Mouse (Mus musculus): ENCODE data around the gene Ifitm3.
"Not testable (repeated sequence)": the region's sequence is repeated elsewhere in the genome, so short reads cannot be mapped to it uniquely, and the experiment has no call there.

Gene Ifitm3

DNA sequence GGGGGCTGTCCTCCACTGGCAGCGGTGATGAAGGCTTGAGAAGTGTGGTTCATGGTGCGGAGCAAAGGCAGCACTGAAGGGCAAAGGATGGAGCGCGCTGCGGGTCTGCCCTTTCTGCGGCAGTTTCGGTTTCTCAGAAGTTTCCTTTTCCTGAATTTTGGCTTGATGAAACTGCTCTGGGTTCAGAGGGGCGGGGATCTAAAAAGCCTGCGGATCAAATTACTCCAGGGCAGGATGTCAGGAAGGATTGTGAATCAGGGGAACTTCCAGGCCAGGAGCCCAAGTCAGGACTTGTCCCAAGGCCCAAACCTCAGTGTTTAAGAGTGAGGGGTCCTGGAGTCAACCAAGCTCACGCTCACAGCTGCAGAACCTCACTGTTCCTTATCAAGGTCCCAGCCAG lies at the start of gene Ifitm3:
Gene Ifitm3, minus strand, starts transcription at position 178 of the 400 bp plus-strand sequence.
- DNase-seq (ENCODE audit: low read depth, low spot score) = no peak

DNA sequence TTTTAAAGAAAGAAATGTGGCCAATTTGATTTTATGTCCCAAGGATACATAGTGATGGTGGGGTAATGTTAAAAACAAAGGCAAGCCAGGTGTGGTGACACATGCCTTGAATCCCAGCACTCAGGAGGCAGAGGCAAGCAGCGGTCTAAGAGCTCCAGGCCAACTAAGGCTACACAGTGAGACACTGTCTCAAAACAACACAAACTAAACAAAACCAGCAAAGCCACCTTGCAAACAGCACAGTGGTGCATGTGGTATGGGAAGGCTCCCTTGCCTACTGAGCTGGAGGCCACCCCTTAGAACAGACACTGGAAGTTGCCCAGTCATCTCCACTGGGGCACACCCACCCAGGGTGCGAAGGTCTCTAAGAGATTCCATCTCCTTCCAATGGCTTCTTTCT lies 49.4 kb upstream of the Ifitm3 start:
- no peak for DNase-seq (ENCODE audit: low read depth, low spot score)

DNA sequence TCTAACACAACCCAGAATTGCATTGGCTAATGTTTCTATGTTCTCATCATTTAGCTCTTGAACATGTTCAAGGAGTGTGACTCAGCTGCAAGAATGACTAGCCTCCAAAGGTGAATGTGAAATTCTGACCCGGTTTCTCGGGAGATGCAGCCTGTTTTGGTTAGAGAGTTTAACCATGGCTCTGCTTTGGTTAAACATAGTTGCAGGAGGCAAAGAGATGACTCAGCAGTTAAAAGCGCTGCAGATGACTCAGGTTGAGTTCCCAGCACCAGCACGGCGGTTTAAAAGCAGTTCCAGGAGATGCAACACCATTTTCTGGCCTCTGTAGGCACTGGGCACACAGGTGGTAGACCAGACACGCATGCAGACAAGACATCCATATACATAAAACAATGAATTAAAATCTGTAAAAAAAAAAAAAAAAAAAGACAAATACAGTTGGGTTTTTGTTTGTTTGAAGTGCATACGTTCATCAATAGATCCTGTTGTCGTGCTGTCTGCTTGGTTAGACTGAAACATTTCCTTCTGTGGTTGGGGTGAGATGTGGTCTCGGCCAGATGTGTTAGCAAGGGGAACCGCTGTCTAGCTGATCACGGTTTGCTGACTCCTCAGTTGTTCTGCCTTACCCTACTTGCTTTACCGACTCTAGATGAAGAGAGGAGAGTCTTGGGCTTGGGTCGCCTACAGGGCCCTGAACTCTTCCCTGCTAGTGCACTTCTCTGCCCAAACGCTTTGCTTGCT lies 48.2 kb upstream of the Ifitm3 start:
- DNase-seq (ENCODE audit: low read depth, low spot score) = no peak

DNA sequence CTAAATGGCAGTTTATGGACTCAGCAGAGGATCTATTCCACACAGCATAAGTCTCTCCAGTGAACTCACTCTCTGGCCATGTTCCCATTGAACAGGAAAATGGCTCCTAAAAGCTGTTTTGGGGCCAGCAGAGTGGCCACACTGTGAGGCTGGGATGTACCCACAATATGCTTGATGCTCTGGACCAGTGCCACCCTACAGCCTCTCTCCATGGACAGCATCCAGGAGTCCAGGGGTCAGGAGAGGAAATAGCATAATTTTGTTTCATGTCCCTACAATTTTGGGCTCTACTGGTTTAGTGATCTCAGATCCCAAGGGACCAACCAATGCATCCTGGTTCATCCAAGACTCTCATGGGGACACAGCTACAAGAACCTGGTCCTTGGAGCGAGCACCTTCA lies 47.0 kb upstream of the Ifitm3 start:
- DNase-seq (ENCODE audit: low read depth, low spot score) = no peak

DNA sequence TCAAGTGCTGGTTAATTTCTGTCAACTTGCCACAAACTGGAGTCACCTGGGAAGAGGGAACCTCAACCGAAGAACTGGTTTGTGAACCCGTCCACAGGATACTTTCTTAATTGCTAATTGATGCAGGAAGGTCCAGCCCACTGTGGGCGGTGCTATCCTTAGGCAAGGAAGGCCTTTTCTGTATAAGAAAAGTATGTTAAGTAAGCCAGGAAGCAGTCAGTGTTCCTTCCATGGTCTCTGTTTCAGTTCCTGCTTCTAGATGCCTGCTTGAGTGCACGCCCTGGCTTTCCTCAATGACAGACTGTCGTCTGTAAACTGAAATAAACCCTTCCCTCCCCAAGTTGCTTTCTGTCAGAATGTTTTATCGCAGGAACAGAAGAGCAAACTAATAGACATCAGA lies 46.4 kb upstream of the Ifitm3 start:
- DNase-seq (ENCODE audit: low read depth, low spot score) = no peak

DNA sequence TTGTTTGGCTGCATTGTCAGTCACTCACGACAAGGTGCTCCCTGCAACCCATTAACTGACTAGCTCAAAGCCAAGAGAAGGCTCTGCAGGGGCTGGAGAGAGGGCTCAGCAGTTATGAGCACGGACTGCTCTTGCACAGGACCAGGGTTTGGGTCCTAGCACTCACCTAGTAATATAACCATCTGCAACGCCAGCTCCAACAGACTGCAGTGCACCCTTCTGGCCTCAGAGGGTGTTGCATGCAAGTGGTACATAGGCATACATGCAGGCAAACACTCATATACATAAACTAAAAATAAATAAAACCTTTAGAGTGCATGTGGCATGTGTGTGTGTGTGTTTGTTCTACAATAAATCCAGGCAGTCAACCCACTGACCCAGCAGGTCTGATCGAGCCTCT lies 45.2 kb upstream of the Ifitm3 start:
- DNase-seq (ENCODE audit: low read depth, low spot score) = no peak

DNA sequence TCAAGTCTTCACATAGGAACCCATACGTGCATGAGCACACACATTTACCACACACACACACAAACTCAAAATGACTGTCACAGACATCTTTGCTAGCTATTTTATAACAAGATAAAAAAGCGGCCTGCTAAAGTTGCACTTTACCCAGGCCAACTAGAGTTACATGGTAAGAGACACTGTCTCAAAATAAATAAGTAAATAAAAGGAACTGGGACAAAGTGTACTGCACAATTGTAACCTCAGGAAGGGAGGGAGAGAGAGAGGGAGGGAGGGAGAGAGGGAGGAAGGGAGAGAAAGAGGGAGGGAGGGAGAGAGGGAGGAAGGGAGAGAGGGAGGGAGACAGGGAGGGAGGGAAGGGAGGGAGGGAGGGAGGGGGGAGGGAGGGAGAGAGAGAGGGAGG lies 41.9 kb upstream of the Ifitm3 start:
- no peak for DNase-seq (ENCODE audit: low read depth, low spot score)

DNA sequence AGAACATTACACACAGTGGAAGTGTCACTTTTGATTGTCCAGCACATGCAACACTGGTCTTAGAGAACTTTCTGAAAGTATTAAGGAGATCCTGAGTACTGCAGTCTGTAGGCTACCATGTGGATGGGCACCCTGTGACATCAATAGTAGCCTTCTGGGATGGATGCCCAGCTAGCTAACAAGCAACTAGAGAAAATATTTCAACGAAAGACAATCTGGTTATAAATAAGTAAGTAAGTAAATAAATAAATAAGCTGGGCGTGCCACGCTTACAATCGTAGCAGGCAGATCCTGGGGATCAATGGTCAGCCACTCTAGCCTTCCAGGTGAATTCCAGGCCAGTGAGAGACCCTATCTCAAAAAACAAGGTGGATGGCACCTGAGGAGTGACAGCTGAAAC lies 41.4 kb upstream of the Ifitm3 start:
- DNase-seq (ENCODE audit: low read depth, low spot score) = no peak

DNA sequence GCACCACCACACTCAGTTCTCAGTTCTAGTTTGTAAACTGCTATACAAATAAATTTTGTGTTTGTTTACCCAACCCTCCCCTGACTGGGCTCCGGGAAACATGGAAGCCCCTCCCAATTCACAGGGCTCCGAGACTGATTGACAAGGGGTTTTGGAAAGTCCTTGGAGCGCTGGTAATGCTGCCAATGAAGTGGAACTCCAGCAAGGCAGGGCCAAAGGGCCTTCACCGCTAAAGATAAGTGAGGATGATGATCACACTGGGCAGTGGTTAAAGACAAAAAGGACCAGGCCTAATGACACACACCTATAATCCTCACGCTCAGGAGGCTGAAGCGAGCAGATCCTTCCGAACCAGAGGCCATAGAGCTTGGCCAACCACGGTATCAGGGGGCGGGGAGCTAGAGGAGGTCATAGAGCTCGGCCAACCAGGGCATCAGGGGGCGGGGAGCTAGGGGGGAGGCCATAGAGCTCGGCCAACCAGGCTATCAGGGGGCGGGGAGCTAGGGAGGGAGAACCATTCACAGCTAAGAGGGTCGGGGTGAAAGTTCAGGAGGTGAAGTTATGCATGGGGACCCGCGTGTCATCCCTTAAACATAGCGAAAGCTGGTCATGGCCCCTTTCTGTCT lies 40.6 kb upstream of the Ifitm3 start:
- no peak for DNase-seq (ENCODE audit: low read depth, low spot score)

DNA sequence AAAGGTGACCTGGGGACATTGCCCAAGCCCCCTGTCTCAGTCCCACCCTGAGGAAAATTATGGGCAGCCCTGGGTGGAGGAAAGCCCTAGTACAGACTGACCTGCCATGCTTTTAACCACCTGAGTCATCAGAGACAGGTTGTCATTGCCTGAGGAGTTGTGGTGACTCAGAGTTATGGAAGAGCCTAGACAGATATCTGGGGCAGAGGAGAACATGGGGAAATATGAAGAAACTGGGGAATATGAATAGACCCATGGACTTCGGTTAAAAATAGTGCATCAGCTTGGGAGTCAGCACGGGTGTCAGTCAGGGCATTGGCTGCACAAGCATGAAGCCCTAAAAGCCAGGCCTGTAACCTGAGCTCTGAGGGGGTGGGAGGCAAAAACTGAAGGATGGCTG lies 38.8 kb upstream of the Ifitm3 start:
- DNase-seq (ENCODE audit: low read depth, low spot score) = no peak

DNA sequence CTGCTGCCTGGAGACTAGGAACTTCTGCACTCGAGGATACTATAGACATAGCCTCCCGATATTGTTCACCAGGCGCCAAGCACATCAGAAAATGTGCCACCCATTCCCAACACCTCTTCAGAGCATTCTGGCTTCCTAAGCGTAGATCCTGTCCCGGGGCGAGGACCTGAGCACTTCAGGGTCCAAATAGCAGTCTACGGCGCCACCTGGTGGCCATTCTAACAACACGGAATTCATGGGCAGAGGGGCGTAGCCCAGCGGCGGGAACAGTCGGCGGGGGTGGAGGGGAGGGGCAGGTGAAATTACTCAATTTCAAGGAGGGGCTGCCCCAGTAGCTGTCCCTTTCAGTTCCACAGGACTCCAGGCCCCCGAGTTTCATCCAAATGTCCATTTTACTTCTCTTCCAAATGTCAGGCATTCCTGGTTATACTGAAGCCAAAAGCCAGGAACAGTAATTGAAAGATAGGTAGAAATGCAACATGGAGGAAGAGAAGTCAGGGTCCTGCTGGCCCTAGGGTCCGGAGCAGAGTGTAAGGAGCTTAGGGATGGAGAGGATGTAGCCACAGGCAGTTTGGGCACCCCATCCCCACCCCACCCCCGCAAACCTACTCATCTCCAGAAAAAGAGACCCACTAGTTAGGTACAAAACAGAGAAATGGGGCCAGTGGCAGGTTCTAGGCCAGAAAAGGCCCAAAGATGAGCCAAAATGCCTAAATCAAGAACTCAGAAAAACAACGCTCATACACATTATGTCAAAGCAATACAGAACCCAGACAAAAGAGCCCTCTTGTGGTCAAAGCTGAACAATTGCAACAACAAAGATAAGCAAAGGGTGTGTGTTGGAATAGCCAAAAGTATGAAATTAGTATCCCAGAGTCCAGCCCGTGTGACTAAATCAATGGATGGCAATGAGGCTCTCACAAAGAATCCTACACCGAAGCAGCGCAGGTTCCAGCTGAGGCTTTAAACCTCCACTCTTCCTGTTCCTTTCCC lies 38.0 kb upstream of the Ifitm3 start:
- peak; percentile 71 for DNase-seq (ENCODE audit: low read depth, low spot score)

DNA sequence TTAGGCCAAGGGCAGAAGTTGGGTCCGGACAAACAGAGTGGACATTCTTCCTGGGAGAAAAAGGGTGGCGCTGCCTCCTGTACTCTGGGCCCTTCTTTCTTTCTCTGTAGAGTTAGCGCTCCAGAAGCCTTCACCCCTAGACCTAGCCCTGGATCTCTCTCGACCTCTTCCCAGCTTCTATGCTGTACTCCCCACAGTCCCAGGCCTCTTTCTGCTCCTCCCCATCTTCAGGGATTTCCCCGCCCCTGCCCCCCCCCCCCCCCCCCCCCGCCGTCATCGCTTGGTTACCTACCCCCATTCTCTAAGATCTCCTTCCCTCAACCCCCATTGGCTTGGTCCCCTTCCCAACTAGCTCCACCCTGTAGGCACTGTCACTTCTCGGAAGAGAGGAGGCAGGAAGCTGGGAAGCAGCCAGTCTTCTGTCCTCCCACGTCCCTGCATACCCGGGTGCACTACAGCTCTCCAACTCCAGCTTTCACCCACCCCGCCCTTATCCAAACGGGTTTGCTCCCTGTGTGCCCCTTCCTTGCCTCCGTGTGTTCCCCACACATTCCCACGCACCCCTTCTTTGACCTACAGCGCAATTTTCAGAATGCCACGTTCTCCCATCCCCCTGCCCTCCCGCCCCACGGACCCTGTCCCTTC lies 37.1 kb upstream of the Ifitm3 start:
- peak; percentile 84 for DNase-seq (ENCODE audit: low read depth, low spot score)

DNA sequence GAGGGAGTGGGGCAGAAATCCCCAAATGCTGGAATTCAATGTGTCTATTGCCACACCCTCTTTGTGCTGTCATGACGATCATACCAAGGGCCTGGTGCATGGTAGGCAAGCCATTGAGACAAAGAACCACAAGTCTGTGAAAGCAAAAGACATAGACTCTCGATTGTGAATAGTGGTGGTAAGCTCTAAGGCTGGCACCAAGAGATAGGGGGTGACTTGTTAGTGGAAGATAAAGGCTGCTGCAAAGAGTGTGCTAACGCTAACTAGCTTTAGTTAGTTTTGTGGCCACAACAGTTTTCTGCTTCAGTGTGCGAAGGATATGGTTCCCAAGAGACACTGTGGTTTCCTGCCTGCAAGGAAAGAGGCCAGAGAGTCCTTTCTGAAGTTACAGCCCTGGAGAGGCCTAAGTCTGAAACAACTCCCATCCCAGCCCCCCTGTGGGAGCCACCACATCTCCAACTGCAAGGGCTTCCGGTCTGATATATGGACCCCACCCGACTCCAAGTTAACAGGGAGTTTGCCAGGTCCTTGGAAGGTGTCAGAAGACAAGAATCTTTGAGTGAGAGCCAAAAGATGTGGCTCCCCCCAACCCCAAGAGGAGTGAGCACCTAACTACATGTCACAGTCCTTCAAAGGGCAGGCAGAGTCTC lies 36.5 kb upstream of the Ifitm3 start:
- no peak for DNase-seq (ENCODE audit: low read depth, low spot score)

DNA sequence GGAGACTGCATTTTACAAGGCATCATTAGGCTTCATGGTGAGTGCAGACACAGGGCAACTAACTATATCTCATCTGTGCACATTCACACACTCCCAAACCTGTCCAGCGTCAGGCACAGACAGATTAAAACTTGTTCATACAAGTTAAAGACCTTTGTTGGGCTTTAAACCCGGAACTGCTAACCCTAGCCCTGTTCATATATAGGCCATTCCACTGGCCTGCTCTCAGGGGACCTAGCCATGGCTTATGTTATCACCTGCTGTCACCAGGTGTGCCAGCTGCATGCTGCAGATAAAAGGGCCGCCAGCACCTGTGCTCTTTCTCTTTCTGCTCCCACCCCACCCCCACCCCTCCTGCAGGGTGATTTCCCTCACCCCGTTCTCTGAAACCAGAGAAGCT lies 32.0 kb upstream of the Ifitm3 start:
- DNase-seq (ENCODE audit: low read depth, low spot score) = no peak

DNA sequence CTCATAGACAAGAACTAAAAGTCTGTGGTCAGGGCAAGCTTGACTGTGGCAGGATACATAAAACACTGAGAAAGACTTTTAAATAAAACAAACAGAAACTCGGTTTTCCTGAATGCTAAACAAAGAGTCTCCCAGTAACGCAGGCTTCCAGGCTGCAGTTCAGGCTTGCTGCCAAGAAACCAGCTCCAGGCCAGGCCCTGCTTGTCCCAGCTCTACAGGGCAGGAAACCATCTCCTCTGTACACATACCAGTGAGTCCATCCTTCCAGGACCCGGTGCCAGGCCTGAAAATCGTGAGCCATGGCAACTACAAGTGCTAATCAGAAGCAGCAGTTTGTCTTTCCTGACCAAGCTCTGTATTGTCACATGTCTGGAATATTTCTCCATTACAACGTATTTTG lies 31.1 kb upstream of the Ifitm3 start:
- no peak for DNase-seq (ENCODE audit: low read depth, low spot score)

DNA sequence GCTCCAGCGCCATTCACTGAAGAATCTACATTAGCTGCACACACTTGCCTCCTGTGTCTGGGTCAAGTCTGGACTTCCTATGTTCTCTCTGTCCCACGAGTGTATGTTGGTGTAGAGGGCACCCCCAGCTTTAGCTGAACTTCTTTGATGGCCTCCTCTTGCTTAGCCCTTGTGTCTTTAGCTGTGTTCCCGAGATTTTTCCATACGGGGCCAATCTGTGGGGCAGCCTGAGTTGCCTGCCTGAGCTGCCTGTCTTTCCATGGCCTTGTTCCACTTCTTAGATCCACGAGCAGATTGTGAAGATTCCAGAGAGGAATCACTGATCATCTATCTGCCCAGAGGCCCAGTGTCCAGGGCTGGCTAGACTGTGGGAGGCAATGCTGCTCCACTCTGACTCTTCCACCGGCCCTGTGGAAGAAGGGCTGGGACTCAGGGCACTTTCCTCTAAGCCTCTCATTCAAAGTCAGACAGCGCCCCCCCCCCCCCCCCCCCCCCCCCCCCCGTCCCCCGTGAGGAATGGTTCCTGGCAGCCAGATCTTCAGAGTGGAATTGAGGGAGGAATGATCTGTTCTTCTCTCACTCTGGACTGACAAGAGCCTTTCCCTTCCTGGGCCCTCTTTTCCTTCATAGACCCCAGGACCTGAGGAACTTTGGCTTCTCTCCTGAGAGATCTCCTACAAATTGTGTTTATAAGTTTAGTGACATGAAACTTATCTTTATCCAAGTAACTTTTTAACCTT lies 30.5 kb upstream of the Ifitm3 start:
- no peak for DNase-seq (ENCODE audit: low read depth, low spot score)

DNA sequence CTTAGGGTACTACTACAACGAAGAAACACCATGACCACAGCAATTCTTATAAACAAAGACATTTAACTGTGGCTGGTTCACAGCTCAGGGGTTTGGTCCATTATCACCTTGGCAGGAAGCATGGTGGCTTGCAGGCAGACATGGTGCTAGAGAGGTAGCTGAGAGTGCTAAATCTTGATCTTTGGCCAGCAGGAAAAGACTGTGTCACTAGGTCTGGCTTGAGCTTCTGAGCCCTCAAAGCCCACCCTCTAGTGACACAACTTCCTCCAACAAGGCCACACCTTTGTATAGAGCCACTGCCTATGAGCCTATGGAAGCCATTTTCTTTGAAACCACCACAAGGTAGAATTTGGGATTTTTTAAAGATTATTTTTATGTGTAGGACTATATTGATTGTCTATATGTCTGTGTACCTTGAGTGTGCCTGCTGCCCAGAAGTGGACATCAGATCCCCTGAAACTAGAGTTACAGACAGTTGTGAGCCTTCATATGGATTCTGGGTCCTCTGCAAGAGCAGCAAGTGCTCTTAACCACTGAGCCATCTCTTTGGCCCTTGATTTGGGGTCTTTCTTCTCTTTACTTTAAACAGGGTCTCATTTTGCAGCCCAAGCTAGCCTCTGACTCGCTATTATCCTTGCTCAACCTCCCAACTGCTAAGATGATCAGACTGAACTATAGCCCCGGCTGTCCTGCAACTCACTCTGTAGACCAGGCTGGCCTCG lies 29.0 kb upstream of the Ifitm3 start:
- no peak for DNase-seq (ENCODE audit: low read depth, low spot score)

DNA sequence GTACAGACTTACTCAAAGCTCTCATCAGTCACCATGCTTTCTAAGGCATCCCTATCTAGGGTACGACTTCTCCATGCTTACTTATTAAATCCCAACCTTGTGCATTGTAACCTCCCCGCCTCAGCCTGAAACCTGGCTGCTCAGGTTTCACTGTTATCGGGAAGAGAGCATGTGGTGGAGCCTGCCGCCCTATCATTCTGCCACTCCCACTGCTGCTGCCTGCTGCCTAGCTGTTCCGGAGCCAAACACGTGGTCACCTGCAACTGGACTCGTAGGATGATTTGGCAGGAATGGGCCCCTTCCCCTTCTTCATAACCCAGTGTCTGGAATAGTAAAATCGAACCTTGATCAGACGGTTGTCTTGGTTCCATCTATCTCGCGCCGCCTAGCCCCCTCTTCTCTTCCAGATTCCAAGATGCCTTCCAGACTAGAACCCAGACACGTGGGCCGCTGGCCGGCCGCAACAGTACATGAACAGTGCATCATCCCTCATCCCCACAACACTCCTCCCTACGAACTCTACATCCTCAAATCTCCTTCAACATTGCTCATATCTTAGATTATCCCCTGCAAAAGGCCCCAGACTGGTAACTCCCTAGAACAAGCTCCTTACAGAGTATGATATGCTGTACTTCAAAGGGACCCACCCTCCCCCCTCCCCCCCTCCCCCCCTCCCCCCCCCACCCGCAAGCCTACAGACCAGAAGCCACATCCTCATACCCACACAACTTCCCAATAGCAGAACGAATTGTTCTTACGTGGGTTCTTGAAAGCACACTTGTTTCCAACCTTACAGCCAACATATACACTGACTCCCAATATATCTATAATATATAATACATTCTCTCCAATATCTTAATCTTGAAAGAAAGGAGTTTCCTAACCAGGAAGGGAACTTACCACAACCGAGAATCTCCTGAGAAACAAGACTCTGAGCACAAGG lies 27.8 kb upstream of the Ifitm3 start:
- no peak for DNase-seq (ENCODE audit: low read depth, low spot score)

DNA sequence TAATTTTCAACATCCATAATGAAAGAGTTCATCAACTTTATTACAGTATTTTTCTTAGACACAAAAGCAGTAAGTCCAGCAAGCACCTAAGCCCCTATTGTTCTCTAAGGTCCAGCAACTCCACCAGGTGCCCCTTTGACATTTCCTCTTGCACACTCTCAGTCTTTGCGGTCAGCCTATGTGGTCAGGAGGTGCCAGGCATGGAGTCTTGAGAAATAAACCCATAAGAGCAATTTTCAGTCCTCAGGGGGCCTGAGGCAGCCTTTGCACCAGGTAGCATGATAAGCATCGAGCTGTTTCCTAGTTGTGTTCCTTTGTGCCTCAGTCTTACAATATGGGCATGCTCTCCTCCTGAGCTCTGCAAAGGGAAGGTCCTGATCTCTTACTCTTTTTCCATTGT lies 26.1 kb upstream of the Ifitm3 start:
- DNase-seq (ENCODE audit: low read depth, low spot score) = not testable (repeated sequence)

Data from telencephalon, adult 2 months (tissue).